Mouse (Mus musculus) layer of hippocampus, adult 2 months (tissue): ENCODE results near the gene Mcm5. TPM values are rescaled to one million over a fixed set of nuclear protein-coding genes. Genes with fewer than 3 reads are reported as not detected.

Experiments
- DNase-seq, 2 experiments: peaks; one replicate each; pipeline ENCODE4 v3.0.0; 2022; ENCODE audit warnings: low spot score in 2 of 2
- H3K27ac ChIP-seq: fragments of 200-600 bp; 2 replicates; pipeline ENCODE4 v1.8.1; 2022
- H3K4me3 ChIP-seq: fragments of 200-600 bp; 2 replicates; pipeline ENCODE4 v1.8.1; 2022; ENCODE audit warnings: mild to moderate bottlenecking
- CTCF ChIP-seq: fragments of 200-600 bp; conservative IDR thresholded peaks from 2 replicates; pipeline ENCODE4 v1.8.1; 2022; ENCODE audit warnings: antibody characterized with exemption, mild to moderate bottlenecking, moderate library complexity
- total RNA-seq, 2 experiments: library from RNA; stranded (reverse); gene quantifications; 2 replicates each; pipeline ENCODE4 v1.2.3; 2021

Mcm5 gene
- total RNA-seq, 2 experiments from 2014 or later = 6.1 to 8.8 TPM

DNA sequence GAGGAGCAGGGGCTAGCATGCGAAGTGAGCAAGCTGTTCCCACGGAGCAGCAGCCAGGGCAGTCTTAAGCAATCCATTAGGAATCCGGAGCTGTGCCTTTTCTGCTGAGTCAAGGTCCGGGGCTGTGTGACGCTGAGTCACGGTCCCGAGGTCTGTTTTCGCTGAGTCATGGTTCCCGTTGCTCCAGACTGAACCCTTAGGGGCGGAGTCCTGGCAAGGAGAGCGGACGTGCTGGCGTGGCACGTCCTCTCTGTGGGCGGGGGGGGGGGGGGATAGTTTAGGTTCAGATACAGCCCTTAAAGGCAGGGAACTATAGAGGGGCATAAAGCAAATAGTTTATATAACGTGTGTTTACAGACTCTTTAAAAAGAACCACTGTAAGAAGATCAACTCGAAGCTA is 25.5 kb upstream of the Mcm5 start:
- peak; percentile 72 to 74 for DNase-seq
- TF ChIP-seq CTCF = no peak
- Histone ChIP-seq H3K4me3 (peak overlapping the region; percentile 36), H3K27ac (peak overlapping the region; percentile 68; the same call in 1 of the 2 replicates)

- no peak for TF ChIP-seq CTCF
- Histone ChIP-seq H3K4me3 (no peak overlapping the region), H3K27ac (no peak overlapping the region)
- no peak for DNase-seq
These were observed 24.8 kb upstream of the Mcm5 start for GRCm38 (mm10) chr8:75084382-75085064.

DNA sequence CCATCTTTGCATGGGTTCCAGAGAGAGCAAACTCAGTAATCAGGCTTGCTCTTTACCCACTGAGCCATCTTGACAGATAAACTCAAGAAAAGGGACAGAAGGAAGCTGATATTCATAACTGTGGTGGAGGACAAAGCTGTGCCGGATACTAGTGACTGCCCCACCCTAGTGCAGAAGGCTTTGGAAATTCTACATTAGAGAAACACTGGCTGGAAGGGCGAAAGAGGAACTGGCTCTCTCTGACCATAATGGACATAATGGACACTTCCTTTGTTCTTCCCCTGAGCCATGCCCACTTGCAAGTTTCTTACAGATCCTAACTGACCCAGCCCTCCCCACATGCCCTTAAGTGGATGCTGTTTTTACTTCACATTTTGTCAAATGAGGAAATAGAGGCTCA is 23.4 kb upstream of the Mcm5 start:
- no peak for TF ChIP-seq CTCF
- DNase-seq = no peak
- Histone ChIP-seq H3K27ac (no peak overlapping the region), H3K4me3 (no peak overlapping the region)

DNA sequence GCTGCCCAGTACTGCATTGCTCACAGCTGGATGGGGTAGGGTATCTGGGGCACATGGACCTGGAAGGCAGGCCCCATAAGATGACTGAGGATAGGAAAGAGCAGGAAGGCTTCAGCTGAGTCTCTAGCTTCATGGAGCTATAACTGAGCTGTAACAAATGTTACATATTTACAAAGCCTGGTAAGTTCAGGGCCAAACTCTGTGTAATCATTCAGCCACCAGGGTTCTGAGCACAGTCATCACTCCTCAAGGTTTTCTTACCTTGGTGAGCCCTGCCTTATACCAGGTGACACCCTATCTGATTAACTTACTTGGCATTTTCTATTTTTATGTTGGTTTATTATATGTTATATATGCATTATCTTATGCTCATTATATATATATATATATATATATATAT is 22.2 kb upstream of the Mcm5 start:
- Histone ChIP-seq H3K27ac (no peak overlapping the region), H3K4me3 (no peak overlapping the region)
- no peak for TF ChIP-seq CTCF
- DNase-seq = no peak

- H3K4me3 ChIP-seq = no peak overlapping the region; the same call in 1 of the 2 replicates
- H3K27ac ChIP-seq = peak overlapping the region; percentile 43
- 0 out of 2 replicates have a peak, but pooled peaks have one; percentile 4 for TF ChIP-seq CTCF
- peak; percentile 72 to 81 for DNase-seq
These were observed 20.1 kb upstream of the Mcm5 start for GRCm38 (mm10) chr8:75088989-75089881.

GRCm38 (mm10) chr8:75090781-75091365 is 18.5 kb upstream of the Mcm5 start:
- DNase-seq = no peak
- TF ChIP-seq CTCF = no peak
- Histone ChIP-seq H3K27ac (no peak overlapping the region), H3K4me3 (no peak overlapping the region)

DNA sequence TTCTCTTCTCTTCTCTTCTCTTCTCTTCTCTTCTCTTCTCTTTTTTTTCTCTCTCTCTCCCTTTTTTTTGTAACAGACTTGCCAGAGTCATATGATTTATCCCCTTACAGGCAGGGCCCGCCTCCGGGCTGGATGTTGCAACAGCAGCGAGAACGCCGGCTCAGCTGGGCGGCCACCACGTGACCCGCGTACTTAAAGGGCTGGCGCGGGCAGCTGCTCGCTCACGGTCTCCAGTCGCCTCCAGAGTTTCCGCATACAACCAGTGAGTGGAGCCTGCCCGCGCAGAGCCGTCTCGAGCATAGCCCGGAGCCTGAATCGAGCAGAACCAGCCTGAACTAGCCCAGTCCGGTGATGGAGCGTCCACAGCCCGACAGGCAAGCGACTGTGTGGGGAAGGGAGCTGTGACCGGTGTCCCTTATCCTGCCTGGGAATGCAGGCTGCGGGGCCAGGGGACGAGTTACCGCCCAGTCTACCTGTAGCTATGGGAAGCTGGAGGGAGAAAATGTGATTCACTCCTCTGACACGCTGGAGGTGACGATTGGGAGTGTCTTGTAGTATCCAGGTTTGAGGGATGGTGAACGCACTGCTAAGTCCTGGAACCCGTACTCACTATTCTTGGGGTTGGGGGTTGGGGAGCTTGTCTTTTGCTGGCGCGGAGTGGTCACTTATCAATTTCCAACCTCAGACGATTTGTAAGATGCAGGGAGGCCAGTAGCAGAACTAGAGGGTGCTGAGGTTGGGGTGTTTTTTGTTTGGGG is 15.8 kb upstream of the Mcm5 start, which contains the start of gene Hmox1:
Gene Hmox1 (plus strand): TSS at position 223 of the 758 bp plus-strand sequence.
- DNase-seq = peak; percentile 79 to 84
- TF ChIP-seq CTCF = 0 out of 2 replicates have a peak, but pooled peaks have one; percentile 25
- H3K4me3 ChIP-seq = peak within 1 kb of the TSS; percentile 75
- H3K27ac ChIP-seq = peak within 1 kb of the TSS; percentile 77

- Histone ChIP-seq H3K4me3 (no peak overlapping the region), H3K27ac (no peak overlapping the region)
- no peak for DNase-seq
- no peak for TF ChIP-seq CTCF
These were observed 6.4 kb upstream of the Mcm5 start for GRCm38 (mm10) chr8:75102956-75103355.

GRCm38 (mm10) chr8:75103376-75103878 is 5.9 kb upstream of the Mcm5 start:
- TF ChIP-seq CTCF = no peak
- no peak for DNase-seq
- Histone ChIP-seq H3K27ac (no peak overlapping the region), H3K4me3 (no peak overlapping the region)

GRCm38 (mm10) chr8:75108527-75109235 is 688 bp upstream of the Mcm5 start:
- Histone ChIP-seq H3K27ac (peak overlapping the region; percentile 96), H3K4me3 (peak overlapping the region; percentile 66)
- peak; percentile 91 for TF ChIP-seq CTCF
- DNase-seq = peak; percentile 61 to 80

DNA sequence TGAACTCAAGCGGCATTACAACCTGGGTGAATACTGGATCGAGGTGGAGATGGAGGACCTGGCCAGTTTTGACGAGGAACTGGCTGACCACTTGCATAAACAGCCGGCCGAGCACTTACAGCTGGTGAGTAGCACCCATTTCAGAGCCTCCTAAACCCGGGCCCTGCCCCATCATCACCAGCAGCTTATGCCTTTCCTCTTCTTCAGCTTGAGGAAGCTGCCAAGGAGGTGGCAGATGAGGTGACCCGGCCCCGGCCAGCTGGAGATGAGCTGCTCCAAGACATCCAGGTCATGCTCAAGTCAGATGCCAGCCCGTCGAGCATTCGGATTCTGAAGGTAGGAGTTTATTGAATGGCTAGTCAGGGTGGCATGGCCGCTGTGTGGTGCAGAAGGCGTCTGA is 724 bp downstream of the Mcm5 start:
- no peak for DNase-seq
- no peak for TF ChIP-seq CTCF
- peak overlapping the region; percentile 66 for H3K4me3 ChIP-seq
- H3K27ac ChIP-seq = no peak overlapping the region
